Mouse (Mus musculus): Measurements from ENCODE around the gene Cd163l1.

The Cd163l1 gene

GRCm38 (mm10) chr7:140217967-140218366 is at the start of gene Cd163l1:
TSS of gene Cd163l1 (plus strand) at chr7:140218267.
- no peak for DNase-seq (ENCODE audit: extremely low read depth, low read depth)

GRCm38 (mm10) chr7:140169386-140169785 is 48.7 kb upstream of the Cd163l1 start:
- DNase-seq (ENCODE audit: extremely low read depth, low read depth): no peak

GRCm38 (mm10) chr7:140170863-140171262 is 47.2 kb upstream of the Cd163l1 start:
- DNase-seq (ENCODE audit: extremely low read depth, low read depth): no peak

GRCm38 (mm10) chr7:140172936-140173335 is 45.1 kb upstream of the Cd163l1 start, which contains the start of gene Olfr523:
TSS of gene Olfr523 (plus strand) at chr7:140173217.
- no peak for DNase-seq (ENCODE audit: extremely low read depth, low read depth)

- DNase-seq (ENCODE audit: extremely low read depth, low read depth): no peak
These were observed 38.9 kb upstream of the Cd163l1 start for GRCm38 (mm10) chr7:140179176-140179575.

GRCm38 (mm10) chr7:140180692-140181091 is 37.4 kb upstream of the Cd163l1 start:
- DNase-seq (ENCODE audit: extremely low read depth, low read depth): no peak

GRCm38 (mm10) chr7:140184206-140184605 is 33.9 kb upstream of the Cd163l1 start:
- no peak for DNase-seq (ENCODE audit: extremely low read depth, low read depth)

GRCm38 (mm10) chr7:140186646-140187620 is 31.1 kb upstream of the Cd163l1 start:
- DNase-seq (ENCODE audit: extremely low read depth, low read depth): no peak

- no peak for DNase-seq (ENCODE audit: extremely low read depth, low read depth)
These were observed 30.2 kb upstream of the Cd163l1 start for GRCm38 (mm10) chr7:140187721-140188390.

GRCm38 (mm10) chr7:140188391-140189328 is 29.4 kb upstream of the Cd163l1 start:
- no peak for DNase-seq (ENCODE audit: extremely low read depth, low read depth)

- no peak for DNase-seq (ENCODE audit: extremely low read depth, low read depth)
These were observed 27.6 kb upstream of the Cd163l1 start for GRCm38 (mm10) chr7:140190435-140190834.

- no peak for DNase-seq (ENCODE audit: extremely low read depth, low read depth)
These were observed 25.6 kb upstream of the Cd163l1 start for GRCm38 (mm10) chr7:140192445-140192844.

GRCm38 (mm10) chr7:140192851-140193250 is 25.2 kb upstream of the Cd163l1 start:
- no peak for DNase-seq (ENCODE audit: extremely low read depth, low read depth)

GRCm38 (mm10) chr7:140194031-140194430 is 24.0 kb upstream of the Cd163l1 start:
- DNase-seq (ENCODE audit: extremely low read depth, low read depth): no peak

GRCm38 (mm10) chr7:140196002-140196401 is 22.1 kb upstream of the Cd163l1 start:
- DNase-seq (ENCODE audit: extremely low read depth, low read depth): no peak

GRCm38 (mm10) chr7:140201090-140201489 is 17.0 kb upstream of the Cd163l1 start:
- no peak for DNase-seq (ENCODE audit: extremely low read depth, low read depth)

- DNase-seq (ENCODE audit: extremely low read depth, low read depth): no peak
These were observed 12.2 kb upstream of the Cd163l1 start, which contains the start of gene Olfr524 for GRCm38 (mm10) chr7:140205864-140206263. TSS of gene Olfr524 (minus strand) at chr7:140205964.

GRCm38 (mm10) chr7:140206904-140207303 is 11.2 kb upstream of the Cd163l1 start:
- no peak for DNase-seq (ENCODE audit: extremely low read depth, low read depth)

- no peak for DNase-seq (ENCODE audit: extremely low read depth, low read depth)
These were observed 9.9 kb upstream of the Cd163l1 start for GRCm38 (mm10) chr7:140208153-140208552.

- no peak for DNase-seq (ENCODE audit: extremely low read depth, low read depth)
These were observed 9.4 kb upstream of the Cd163l1 start for GRCm38 (mm10) chr7:140208677-140209076.

GRCm38 (mm10) chr7:140213841-140214240 is 4.2 kb upstream of the Cd163l1 start:
- no peak for DNase-seq (ENCODE audit: extremely low read depth, low read depth)

Data from MEL-GATA-1-ER (cell line).